Mouse (Mus musculus) gastrocnemius, postnatal 25 days (tissue): ENCODE measurements at regions not wholly inside any gene's neighbourhood (a gene's known extent, or its start where the extent isn't known, plus 50 kb on each side); places are given as distances from the start of the nearest gene placed in this dataset.
"Not testable (repeated sequence)": the region's sequence is repeated elsewhere in the genome, so short reads cannot be mapped to it uniquely, and the experiment has no call there.

Source experiments
- DNase-seq: peaks from one replicate; pipeline ENCODE4 v3.0.0; 2022

GRCm38 (mm10) chr13:73035336-73035940, 224.8 kb upstream of the Irx4 start:
- DNase-seq: no peak

GRCm38 (mm10) chr13:73039731-73040130, 220.5 kb upstream of the Irx4 start:
- DNase-seq: no peak

- DNase-seq: no peak
Measured at GRCm38 (mm10) chr13:73041233-73042040, 218.8 kb upstream of the Irx4 start.

GRCm38 (mm10) chr13:73069840-73070530, 190.3 kb upstream of the Irx4 start:
- DNase-seq: no peak

GRCm38 (mm10) chr13:73070531-73070908, 189.8 kb upstream of the Irx4 start:
- DNase-seq: no peak

- DNase-seq: no peak
Measured at GRCm38 (mm10) chr13:73071032-73071431, 189.2 kb upstream of the Irx4 start.

- DNase-seq: no peak
Measured at GRCm38 (mm10) chr13:73071854-73072852, 188.1 kb upstream of the Irx4 start.

GRCm38 (mm10) chr13:73077866-73078430, 182.3 kb upstream of the Irx4 start:
- no peak for DNase-seq

GRCm38 (mm10) chr13:73087815-73088214, 172.5 kb upstream of the Irx4 start:
- DNase-seq: not testable (repeated sequence)

GRCm38 (mm10) chr13:73091886-73092285, 168.4 kb upstream of the Irx4 start:
- no peak for DNase-seq

- DNase-seq: no peak
Measured at GRCm38 (mm10) chr13:73097502-73097901, 162.8 kb upstream of the Irx4 start.

- no peak for DNase-seq
Measured at GRCm38 (mm10) chr13:73099407-73099806, 160.9 kb upstream of the Irx4 start.

- DNase-seq: no peak
Measured at GRCm38 (mm10) chr13:73107250-73107993, 152.9 kb upstream of the Irx4 start.

GRCm38 (mm10) chr13:73116822-73117632, 143.3 kb upstream of the Irx4 start:
- no peak for DNase-seq

GRCm38 (mm10) chr13:73117633-73118076, 142.6 kb upstream of the Irx4 start:
- DNase-seq: no peak

GRCm38 (mm10) chr13:73122945-73123344, 137.3 kb upstream of the Irx4 start:
- no peak for DNase-seq

GRCm38 (mm10) chr13:73131270-73131669, 129.0 kb upstream of the Irx4 start:
- no peak for DNase-seq

GRCm38 (mm10) chr13:73132746-73133145, 127.5 kb upstream of the Irx4 start:
- DNase-seq: no peak

GRCm38 (mm10) chr13:73134929-73135328, 125.3 kb upstream of the Irx4 start:
- no peak for DNase-seq

GRCm38 (mm10) chr13:73141302-73141701, 119.0 kb upstream of the Irx4 start:
- DNase-seq: no peak
